Comparison of ENCODE assay signal across 16 mouse cellular contexts in genomic region chr1:46886091-46886490, GRCm38 (mm10). TPM values are rescaled to one million over a fixed set of nuclear protein-coding genes. Genes with fewer than 3 reads are reported as not detected.
A peak's percentile ranks its signal among the peaks of the same experiment; 100 is the strongest.
DNase-seq lines count a peak whose midpoint lies in the region; ATAC-seq and TF ChIP-seq lines count a peak whose summit lies in the region.
"Had no signal": no experiment of that assay in that cellular context is flagged by ENCODE, and none has a peak within 500 bp of the region (broad histone marks: within the 10 kb centered on the region; RNA-seq: fewer than 3 reads in every experiment).

No protein-coding gene starts in this region.

- no peak for ATAC-seq in hindbrain, postnatal 0 days
- no peak for ATAC-seq in midbrain, embryonic 11.5 days (ENCODE audit: low FRiP score)
- no peak for ATAC-seq in midbrain, embryonic 16.5 days
- no peak for ATAC-seq in erythroblast, adult 5-6 weeks (replicated peaks; ENCODE audit: low FRiP score, poor library complexity, severe bottlenecking)
- ATAC-seq in megakaryocyte progenitor cell, adult 5-6 weeks (replicated peaks; ENCODE audit: poor library complexity), result no peak
- no peak; the same call in 1 of the 2 replicates for ATAC-seq in midbrain, embryonic 14.5 days (ENCODE audit: low FRiP score, low TSS enrichment)

- WGBS in hindbrain, embryonic 10.5 days, result 54% methylated on average over 9 of the region's 9 CpGs
- 66% methylated on average over 9 of the region's 9 CpGs for WGBS in hindbrain, postnatal 0 days
- 74% methylated on average over 9 of the region's 9 CpGs for WGBS in midbrain, embryonic 11.5 days
- 66% methylated on average over 9 of the region's 9 CpGs for WGBS in midbrain, embryonic 16.5 days
- WGBS in limb, embryonic 10.5 days, result 19% methylated on average over 9 of the region's 9 CpGs
- WGBS in midbrain, embryonic 14.5 days, result 76% methylated on average over 9 of the region's 9 CpGs

- H3K4me3 ChIP-seq in hindbrain, embryonic 10.5 days, result no peak overlapping the region
- H3K4me3 ChIP-seq in hindbrain, postnatal 0 days (ENCODE audit: low read length), result no peak overlapping the region
- H3K4me3 ChIP-seq in midbrain, embryonic 11.5 days (ENCODE audit: low read depth, low read length), result no peak overlapping the region
- H3K4me3 ChIP-seq in midbrain, embryonic 16.5 days (ENCODE audit: low read depth, low read length), result no peak overlapping the region
- H3K4me3 ChIP-seq in limb, embryonic 10.5 days, result no peak overlapping the region
- no peak overlapping the region for H3K4me3 ChIP-seq in midbrain, embryonic 14.5 days (replicated peaks; ENCODE audit: low read depth, low read length)
- H3K4me3 ChIP-seq: midbrain, embryonic 10.5 days; neural tube, embryonic 12.5 days had no signal

- TF ChIP-seq CTCF in hindbrain, postnatal 0 days (IDR thresholded peaks at IDR 0.05; ENCODE audit: low read depth), result no peak

- H3K27ac ChIP-seq in hindbrain, embryonic 10.5 days, result no peak overlapping the region
- no peak overlapping the region for H3K27ac ChIP-seq in hindbrain, postnatal 0 days
- no peak overlapping the region for H3K27ac ChIP-seq in midbrain, embryonic 11.5 days (ENCODE audit: low read depth, low read length)
- H3K27ac ChIP-seq in midbrain, embryonic 16.5 days (ENCODE audit: low read length), result no peak overlapping the region
- peak overlapping the region; percentile 53; the same call in 1 of the 2 replicates for H3K27ac ChIP-seq in limb, embryonic 10.5 days
- H3K27ac ChIP-seq in midbrain, embryonic 14.5 days (replicated peaks; ENCODE audit: low read depth, low read length), result no peak overlapping the region
- H3K27ac ChIP-seq: liver, embryonic 14.5 days; midbrain, embryonic 10.5 days; neural tube, embryonic 12.5 days had no signal

- H3K9me3 ChIP-seq in hindbrain, embryonic 10.5 days, result no peaks in the 10 kb centered on the region
- H3K9me3 ChIP-seq in hindbrain, postnatal 0 days (ENCODE audit: low read length), result no peaks in the 10 kb centered on the region
- H3K9me3 ChIP-seq in midbrain, embryonic 11.5 days (ENCODE audit: control insufficient read depth, low read length), result no peaks in the 10 kb centered on the region
- no peaks in the 10 kb centered on the region for H3K9me3 ChIP-seq in midbrain, embryonic 16.5 days (replicated peaks; ENCODE audit: control insufficient read depth, low read length, poor library complexity, severe bottlenecking)
- no peaks in the 10 kb centered on the region for H3K9me3 ChIP-seq in limb, embryonic 10.5 days (replicated peaks)
- H3K9me3 ChIP-seq in midbrain, embryonic 14.5 days (ENCODE audit: control insufficient read depth, low read length), result no peaks in the 10 kb centered on the region
- H3K9me3 ChIP-seq: midbrain, embryonic 10.5 days; neural tube, embryonic 12.5 days had no signal

- no peaks in the 10 kb centered on the region for H3K27me3 ChIP-seq in hindbrain, embryonic 10.5 days (ENCODE audit: insufficient read depth, poor library complexity, severe bottlenecking)
- H3K27me3 ChIP-seq in hindbrain, postnatal 0 days (ENCODE audit: insufficient read depth, low read length), result no peaks in the 10 kb centered on the region
- no peaks in the 10 kb centered on the region for H3K27me3 ChIP-seq in midbrain, embryonic 11.5 days (ENCODE audit: control insufficient read depth, insufficient read depth, low read length)
- H3K27me3 ChIP-seq in midbrain, embryonic 16.5 days (ENCODE audit: control insufficient read depth, insufficient read depth, low read depth, low read length), result no peaks in the 10 kb centered on the region
- no peaks in the 10 kb centered on the region for H3K27me3 ChIP-seq in limb, embryonic 10.5 days (ENCODE audit: low read depth, poor library complexity, severe bottlenecking)
- H3K27me3 ChIP-seq in midbrain, embryonic 14.5 days (ENCODE audit: control insufficient read depth, insufficient read depth, low read length), result no peaks in the 10 kb centered on the region
- H3K27me3 ChIP-seq: neural tube, embryonic 12.5 days had no signal

- no peaks in the 10 kb centered on the region for H3K36me3 ChIP-seq in hindbrain, embryonic 10.5 days
- H3K36me3 ChIP-seq in hindbrain, postnatal 0 days (ENCODE audit: insufficient read depth, low read length), result no peaks in the 10 kb centered on the region
- no peaks in the 10 kb centered on the region for H3K36me3 ChIP-seq in midbrain, embryonic 11.5 days (ENCODE audit: control insufficient read depth, insufficient read depth, low read length)
- H3K36me3 ChIP-seq in midbrain, embryonic 16.5 days (ENCODE audit: control insufficient read depth, insufficient read depth, low read length), result no peaks in the 10 kb centered on the region
- H3K36me3 ChIP-seq in limb, embryonic 10.5 days, result no peaks in the 10 kb centered on the region
- no peaks in the 10 kb centered on the region for H3K36me3 ChIP-seq in midbrain, embryonic 14.5 days (ENCODE audit: control insufficient read depth, insufficient read depth, low read length)
- H3K36me3 ChIP-seq: midbrain, embryonic 10.5 days; neural tube, embryonic 12.5 days had no signal

- peaks cover 18% of the 10 kb centered on the region; the same call in 1 of the 2 replicates for H3K4me1 ChIP-seq in hindbrain, embryonic 10.5 days (replicated peaks)
- H3K4me1 ChIP-seq in hindbrain, postnatal 0 days (ENCODE audit: insufficient read depth, low read length), result no peaks in the 10 kb centered on the region
- no peaks in the 10 kb centered on the region for H3K4me1 ChIP-seq in midbrain, embryonic 11.5 days (ENCODE audit: control insufficient read depth, insufficient read depth, low read length)
- H3K4me1 ChIP-seq in midbrain, embryonic 16.5 days (ENCODE audit: control insufficient read depth, insufficient read depth, low read length), result no peaks in the 10 kb centered on the region; the same call in 1 of the 2 replicates
- peaks cover 35% of the 10 kb centered on the region for H3K4me1 ChIP-seq in limb, embryonic 10.5 days
- no peaks in the 10 kb centered on the region for H3K4me1 ChIP-seq in midbrain, embryonic 14.5 days (ENCODE audit: control insufficient read depth, insufficient read depth, low read length)
- H3K4me1 ChIP-seq: neural tube, embryonic 12.5 days had no signal

- H3K4me2 ChIP-seq in hindbrain, postnatal 0 days (ENCODE audit: low read depth, low read length), result no peak overlapping the region
- no peak overlapping the region for H3K4me2 ChIP-seq in midbrain, embryonic 11.5 days
- H3K4me2 ChIP-seq in midbrain, embryonic 16.5 days (ENCODE audit: low read length), result no peak overlapping the region
- H3K4me2 ChIP-seq in midbrain, embryonic 14.5 days (ENCODE audit: low read length), result no peak overlapping the region
- H3K4me2 ChIP-seq: neural tube, embryonic 12.5 days had no signal

- DNase-seq in hindbrain, embryonic 10.5 days (ENCODE audit: low spot score), result peak; percentile 19
- DNase-seq in hindbrain, postnatal 0 days (ENCODE audit: low spot score), result no peak
- DNase-seq in midbrain, embryonic 11.5 days (ENCODE audit: low spot score, missing footprints), result peak; percentile 84
- peak; percentile 37 for DNase-seq in limb, embryonic 10.5 days (ENCODE audit: low spot score)
- no peak for DNase-seq in midbrain, embryonic 14.5 days
- DNase-seq: B cell, adult 2 months; cerebellum, adult 9-10 months; heart, adult 11 months; heart, postnatal 14 days; thymus, adult 18-20 months had no signal

- no peak overlapping the region for H3K9ac ChIP-seq in hindbrain, postnatal 0 days (replicated peaks; ENCODE audit: low read length)
- H3K9ac ChIP-seq in midbrain, embryonic 11.5 days (ENCODE audit: low read length), result no peak overlapping the region
- no peak overlapping the region for H3K9ac ChIP-seq in midbrain, embryonic 16.5 days (ENCODE audit: low read depth, low read length)
- H3K9ac ChIP-seq in midbrain, embryonic 14.5 days (replicated peaks; ENCODE audit: low read length), result no peak overlapping the region
- H3K9ac ChIP-seq: liver, embryonic 14.5 days; neural tube, embryonic 12.5 days had no signal

RNA-seq across cellular contexts. Expression of gene Slc39a10, which starts 6.6 kb away (rescaled TPM):
- 44.6 and 63.8 TPM in 2 replicates for polyA plus RNA-seq in hindbrain, embryonic 10.5 days (2016; fragmentation: Nextera tagmentation; extraction: Ambion mirVana)
- total RNA-seq in hindbrain, postnatal 0 days (2014; rRNA removed), result 60.3 and 67.7 TPM in 2 replicates
- 43.8 and 47.0 TPM in 2 replicates for polyA plus RNA-seq in hindbrain, postnatal 0 days (2015; fragmentation: Nextera tagmentation; extraction: Ambion mirVana)
- 84.7 and 93.5 TPM in 2 replicates for polyA plus RNA-seq in midbrain, embryonic 11.5 days (2014; fragmentation: Nextera tagmentation; extraction: Ambion mirVana)
- polyA plus RNA-seq in midbrain, embryonic 16.5 days (2015; fragmentation: Nextera tagmentation; extraction: Ambion mirVana), result 73.6 and 84.4 TPM in 2 replicates
- 60.6 and 64.1 TPM in 2 replicates for polyA plus RNA-seq in limb, embryonic 10.5 days (2016; fragmentation: Nextera tagmentation; extraction: Ambion mirVana)
- total RNA-seq in erythroblast, adult 5-6 weeks (2015; ENCODE audit: low replicate concordance), result 1.9 and 2.5 TPM in 2 replicates
- 2.4 and 2.6 TPM in 2 replicates for total RNA-seq in erythroblast, adult 5-6 weeks (2017; ENCODE audit: low replicate concordance)
- 22.0 and 25.4 TPM in 2 replicates for total RNA-seq in megakaryocyte progenitor cell, adult 5-6 weeks (2015)
- total RNA-seq in megakaryocyte progenitor cell, adult 5-6 weeks (2017), result 14.2 and 18.1 TPM in 2 replicates
- 76.8 and 98.0 TPM in 2 replicates for polyA plus RNA-seq in midbrain, embryonic 14.5 days (2014; fragmentation: Nextera tagmentation; extraction: Ambion mirVana)

Comparison
In these comparisons a context has a peak if more than half of its experiments do, and no peak if none do; other contexts are left out.
1. DNase-seq: peak in hindbrain, embryonic 10.5 days (single experiment), midbrain, embryonic 11.5 days (single experiment) and limb, embryonic 10.5 days (single experiment); none in hindbrain, postnatal 0 days (single experiment) and midbrain, embryonic 14.5 days (single experiment).